Mouse (Mus musculus) left cerebral cortex, adult 8-10 months (tissue): Measurements from ENCODE around the gene Il17rb. TPM values are rescaled to one million over a fixed set of nuclear protein-coding genes. Genes with fewer than 3 reads are reported as not detected.

Experiments used
- DNase-seq, 2 experiments: peaks; one replicate each; pipeline ENCODE4 v3.0.0; 2022; ENCODE audit warnings: low spot score in 2 of 2
- total RNA-seq, 4 experiments: library from RNA; stranded (reverse); gene quantifications; 2 replicates each; pipeline ENCODE4 v1.2.4; 2022

Il17rb gene
- total RNA-seq, 4 experiments from 2014 or later, result 1.3 to 1.9 (median 1.6) TPM

- DNase-seq, result no peak
These were observed 8.0 kb upstream of the Il17rb start for GRCm38 (mm10) chr14:30016666-30017065.

GRCm38 (mm10) chr14:30015008-30015407 lies 6.3 kb upstream of the Il17rb start:
- no peak for DNase-seq

DNA sequence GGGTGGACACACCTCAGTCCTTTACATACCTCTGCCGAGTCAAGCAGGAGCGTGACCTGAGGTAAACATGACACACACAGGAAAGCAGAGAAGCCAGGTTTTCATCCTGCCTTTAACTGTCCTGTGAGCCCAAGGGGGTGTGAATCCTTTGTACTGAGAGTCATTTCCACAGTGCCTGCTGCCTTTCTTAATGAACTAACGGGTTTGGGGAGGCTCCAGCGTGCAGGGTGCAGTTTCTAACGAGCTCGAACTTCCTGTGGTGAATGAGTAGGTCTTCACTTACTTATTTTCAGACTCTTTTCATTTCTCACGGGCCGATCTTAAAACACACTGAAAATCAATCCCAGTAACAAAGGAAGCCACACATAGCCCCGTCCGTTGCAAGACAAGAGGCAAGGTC lies 5.8 kb upstream of the Il17rb start:
- no peak for DNase-seq

- DNase-seq, result peak in 1 of 2 experiments; percentile 46
These were observed 3.3 kb upstream of the Il17rb start for GRCm38 (mm10) chr14:30011886-30012560.

- DNase-seq, result no peak
These were observed 1.3 kb upstream of the Il17rb start for GRCm38 (mm10) chr14:30009864-30010560.

DNA sequence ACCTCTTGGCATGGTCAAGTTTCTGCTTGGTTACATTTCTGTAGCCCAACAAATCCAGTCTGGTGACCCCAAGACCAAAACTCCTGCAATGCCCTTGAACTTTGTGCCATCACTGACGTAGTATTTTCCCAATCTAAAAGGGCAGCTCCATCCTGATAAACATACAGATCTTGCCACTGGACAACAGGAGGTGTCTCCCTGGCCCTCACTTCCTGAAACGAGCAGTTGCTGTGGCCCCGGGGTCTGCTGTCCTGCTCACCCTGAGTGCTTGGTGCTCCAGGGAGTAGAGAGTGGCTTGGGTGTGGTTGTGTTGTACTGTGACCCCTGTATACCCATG lies 9.3 kb downstream of the Il17rb start:
- DNase-seq, result no peak

- no peak for DNase-seq
These were observed 9.8 kb downstream of the Il17rb start for GRCm38 (mm10) chr14:29998747-29999474.

DNA sequence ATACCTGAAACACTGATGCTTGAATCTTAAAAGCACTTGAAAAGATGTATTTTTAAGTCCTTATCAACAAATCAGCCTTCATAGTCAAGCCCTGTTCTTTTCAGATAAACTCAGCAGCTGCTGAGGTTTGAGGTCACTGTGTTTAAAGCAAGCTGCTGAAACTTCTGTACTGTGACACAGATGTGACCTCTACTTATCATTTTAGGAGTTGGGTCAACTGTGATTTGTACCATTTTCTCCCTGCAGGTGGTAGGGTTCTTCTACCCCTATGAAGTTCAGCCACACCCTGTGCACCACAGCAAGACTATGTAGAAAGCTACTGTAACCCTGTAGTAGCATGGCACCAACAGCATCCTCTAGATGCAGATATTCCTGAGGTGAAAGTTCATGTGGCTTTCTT lies 11.4 kb downstream of the Il17rb start:
- DNase-seq, result no peak

DNA sequence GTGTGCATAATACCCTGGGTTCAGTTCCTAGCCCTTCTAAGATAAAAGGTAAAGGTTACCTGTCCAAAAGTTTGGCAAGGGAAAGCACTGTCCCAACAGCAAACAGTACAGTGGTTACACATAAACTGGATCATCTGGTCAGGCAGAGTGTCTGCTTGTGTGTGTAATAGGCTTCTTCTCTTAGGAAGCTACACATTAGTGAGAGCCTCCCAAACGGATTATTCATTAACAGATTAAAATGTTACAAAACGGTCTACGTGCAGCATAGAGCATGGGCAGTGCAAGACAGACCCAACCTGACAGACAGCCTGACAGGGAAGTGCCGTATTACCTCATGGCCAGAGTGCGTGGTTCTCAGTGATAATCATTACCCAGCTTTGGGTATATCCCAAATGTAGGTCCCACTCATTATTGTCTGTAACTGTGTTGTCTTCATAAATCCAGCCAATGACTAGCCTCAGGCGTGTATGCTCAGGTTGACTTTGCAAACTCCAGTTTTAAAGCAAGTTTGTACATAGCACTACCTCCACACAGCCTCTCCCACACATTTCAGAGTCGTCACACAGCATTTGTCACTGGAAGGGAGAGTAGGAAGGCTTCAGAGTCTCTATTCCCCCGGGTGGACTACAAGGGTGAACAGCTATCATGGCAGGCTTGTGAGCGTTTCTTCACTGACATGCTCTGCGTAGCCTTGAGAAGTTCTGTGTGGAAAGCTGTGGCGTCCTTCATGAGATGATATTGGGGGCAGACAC lies 12.5 kb downstream of the Il17rb start:
- no peak for DNase-seq

DNA sequence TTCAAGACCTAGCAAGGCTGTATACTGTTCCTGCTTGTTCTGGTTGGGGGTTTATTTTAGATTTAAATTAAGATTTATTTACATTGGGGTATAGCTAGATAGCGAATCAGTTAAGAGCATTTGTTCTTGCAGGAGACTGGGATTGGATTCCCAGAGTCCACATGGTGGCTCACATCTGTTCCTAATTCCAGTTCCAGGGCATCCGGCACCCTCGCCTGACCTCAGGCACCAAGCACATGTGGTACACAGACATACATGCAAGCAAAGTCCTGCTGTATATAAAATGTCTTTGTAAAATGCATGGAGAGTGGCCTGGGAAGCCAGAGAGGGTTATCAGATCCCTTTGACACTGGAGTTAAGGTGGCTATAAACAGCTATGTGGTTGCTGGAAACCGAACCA lies 13.7 kb downstream of the Il17rb start:
- DNase-seq, result no peak

- no peak for DNase-seq
These were observed 20.4 kb downstream of the Il17rb start for GRCm38 (mm10) chr14:29988337-29988736.

GRCm38 (mm10) chr14:29987739-29988138 lies 21.0 kb downstream of the Il17rb start:
- no peak for DNase-seq

DNA sequence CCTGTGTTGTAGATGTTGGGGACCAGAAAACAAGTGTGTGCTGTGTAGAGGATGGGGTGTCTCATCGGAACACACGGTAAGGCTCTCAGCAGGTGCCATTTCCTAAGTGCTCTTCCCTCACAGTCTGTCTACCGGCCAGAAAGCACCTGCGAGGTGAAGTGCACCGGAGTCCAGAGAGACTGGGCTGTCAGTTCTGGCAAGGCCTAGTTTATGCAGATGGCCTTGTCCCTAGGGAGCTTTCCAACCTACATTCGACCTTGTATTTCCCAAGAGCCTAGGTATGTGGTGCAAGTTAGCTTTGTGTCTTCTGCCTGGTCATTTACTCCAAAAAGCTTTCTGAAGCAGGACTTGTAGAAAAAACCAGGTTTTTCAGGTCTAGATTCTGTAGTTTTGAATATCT lies 21.4 kb downstream of the Il17rb start:
- no peak for DNase-seq

GRCm38 (mm10) chr14:29986096-29986495 lies 22.6 kb downstream of the Il17rb start:
- no peak for DNase-seq

- no peak for DNase-seq
These were observed 28.1 kb downstream of the Il17rb start for GRCm38 (mm10) chr14:29980447-29981205.

GRCm38 (mm10) chr14:29978254-29979204 lies 30.2 kb downstream of the Il17rb start, which contains the start of gene Actr8:
Gene Actr8 (plus strand): TSS chr14:29978337.
- DNase-seq, result peak; percentile 83 to 86

DNA sequence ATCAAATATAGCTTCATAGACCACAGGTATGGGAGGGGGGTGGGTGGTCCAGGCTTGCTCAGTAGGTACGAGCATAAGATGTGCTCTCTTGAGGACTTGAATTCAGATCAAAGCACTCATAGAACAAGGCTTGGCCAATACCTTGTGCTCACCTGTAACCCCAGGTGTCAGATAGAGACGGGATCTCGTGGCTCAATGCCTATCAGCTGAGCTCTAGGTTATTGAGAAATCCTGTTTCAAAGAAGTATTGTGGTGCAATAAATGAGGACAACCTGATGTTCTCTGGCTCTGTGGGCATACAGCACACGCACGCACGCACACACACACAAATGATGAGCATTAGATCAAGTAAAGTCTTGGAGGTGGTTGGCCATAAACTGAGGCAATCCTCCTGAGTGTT lies 31.8 kb downstream of the Il17rb start:
- DNase-seq, result no peak

DNA sequence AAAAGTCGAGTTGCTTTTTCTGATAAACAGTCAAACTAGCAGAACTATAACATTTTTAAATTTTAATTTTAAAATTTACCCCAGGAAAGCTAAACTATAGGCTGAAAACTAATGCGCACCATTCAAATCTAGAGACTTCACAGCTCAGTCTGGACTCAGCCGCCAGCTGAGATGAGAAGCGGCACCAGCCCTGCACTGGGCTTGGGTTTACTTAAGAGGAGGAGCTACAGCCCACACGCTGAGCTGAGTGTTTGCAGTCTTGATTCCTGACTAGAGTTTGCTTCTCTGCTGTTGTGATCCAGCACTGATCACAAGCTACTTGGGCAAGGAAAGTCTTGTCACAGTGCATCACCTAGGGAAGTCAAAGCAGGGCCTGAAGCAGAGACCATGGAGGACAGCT lies 36.7 kb downstream of the Il17rb start:
- DNase-seq, result no peak

GRCm38 (mm10) chr14:29971446-29971845 lies 37.2 kb downstream of the Il17rb start:
- no peak for DNase-seq
